Mouse (Mus musculus): ENCODE measurements at regions not wholly inside any gene's neighbourhood (a gene's known extent, or its start where the extent isn't known, plus 50 kb on each side); places are given as distances from the start of the nearest gene placed in this dataset.

GRCm38 (mm10) chr2:45511791-45512190 lies 394.6 kb upstream of the Zeb2 start:
- DNase-seq (ENCODE audit: low spot score in 2 of 2), result no peak

- DNase-seq (ENCODE audit: low spot score in 2 of 2), result no peak
These were observed 387.3 kb upstream of the Zeb2 start for GRCm38 (mm10) chr2:45504468-45504867.

- DNase-seq (ENCODE audit: low spot score in 2 of 2), result no peak
These were observed 376.5 kb upstream of the Zeb2 start for GRCm38 (mm10) chr2:45493656-45494055.

GRCm38 (mm10) chr2:45486530-45486929 lies 369.3 kb upstream of the Zeb2 start:
- DNase-seq (ENCODE audit: low spot score in 2 of 2), result no peak

GRCm38 (mm10) chr2:45485477-45485876 lies 368.3 kb upstream of the Zeb2 start:
- no peak for DNase-seq (ENCODE audit: low spot score in 2 of 2)

- no peak for DNase-seq (ENCODE audit: low spot score in 2 of 2)
These were observed 363.5 kb upstream of the Zeb2 start for GRCm38 (mm10) chr2:45480671-45481070.

- no peak for DNase-seq (ENCODE audit: low spot score in 2 of 2)
These were observed 358.8 kb upstream of the Zeb2 start for GRCm38 (mm10) chr2:45475996-45476395.

GRCm38 (mm10) chr2:45464306-45464705 lies 347.1 kb upstream of the Zeb2 start:
- no peak for DNase-seq (ENCODE audit: low spot score in 2 of 2)

GRCm38 (mm10) chr2:45459410-45459809 lies 342.2 kb upstream of the Zeb2 start:
- no peak for DNase-seq (ENCODE audit: low spot score in 2 of 2)

GRCm38 (mm10) chr2:45454811-45455210 lies 337.6 kb upstream of the Zeb2 start:
- no peak for DNase-seq (ENCODE audit: low spot score in 2 of 2)

- DNase-seq (ENCODE audit: low spot score in 2 of 2), result no peak
These were observed 322.0 kb upstream of the Zeb2 start for GRCm38 (mm10) chr2:45439146-45439545.

- DNase-seq (ENCODE audit: low spot score in 2 of 2), result no peak
These were observed 321.5 kb upstream of the Zeb2 start for GRCm38 (mm10) chr2:45438739-45439138.

GRCm38 (mm10) chr2:45435261-45435980 lies 318.2 kb upstream of the Zeb2 start:
- no peak for DNase-seq (ENCODE audit: low spot score in 2 of 2)

- no peak for DNase-seq (ENCODE audit: low spot score in 2 of 2)
These were observed 317.6 kb upstream of the Zeb2 start for GRCm38 (mm10) chr2:45434789-45435188.

GRCm38 (mm10) chr2:45434169-45434568 lies 317.0 kb upstream of the Zeb2 start:
- peak; percentile 2 to 3 for DNase-seq (ENCODE audit: low spot score in 2 of 2)

- no peak for DNase-seq (ENCODE audit: low spot score in 2 of 2)
These were observed 314.2 kb upstream of the Zeb2 start for GRCm38 (mm10) chr2:45431366-45431765.

GRCm38 (mm10) chr2:45421774-45422173 lies 304.6 kb upstream of the Zeb2 start:
- no peak for DNase-seq (ENCODE audit: low spot score in 2 of 2)

GRCm38 (mm10) chr2:45408136-45408535 lies 290.9 kb upstream of the Zeb2 start:
- DNase-seq (ENCODE audit: low spot score in 2 of 2), result no peak

- DNase-seq (ENCODE audit: low spot score in 2 of 2), result no peak
These were observed 272.8 kb upstream of the Zeb2 start for GRCm38 (mm10) chr2:45389902-45390492.

- no peak for DNase-seq (ENCODE audit: low spot score in 2 of 2)
These were observed 254.1 kb upstream of the Zeb2 start for GRCm38 (mm10) chr2:45371268-45371667.

GRCm38 (mm10) chr2:45370615-45370968 lies 253.4 kb upstream of the Zeb2 start:
- no peak for DNase-seq (ENCODE audit: low spot score in 2 of 2)

GRCm38 (mm10) chr2:45369914-45370614 lies 252.9 kb upstream of the Zeb2 start:
- no peak for DNase-seq (ENCODE audit: low spot score in 2 of 2)

GRCm38 (mm10) chr2:45369432-45369831 lies 252.2 kb upstream of the Zeb2 start:
- no peak for DNase-seq (ENCODE audit: low spot score in 2 of 2)

Data from spleen, postnatal 36 days (tissue).